Mouse (Mus musculus) cerebellum, adult 2 months (tissue): Measurements from ENCODE around the gene Gm10961.

Experiments used
- CTCF ChIP-seq: fragments of 200-500 bp; IDR thresholded peaks from 2 replicates; pipeline ENCODE4 v1.5.1; 2011; ENCODE audit warnings: low read depth, mild to moderate bottlenecking, control low read depth, low read length, moderate library complexity, borderline replicate concordance; ENCODE audit not compliant: insufficient read depth
- POLR2A ChIP-seq: fragments of 200-500 bp; IDR thresholded peaks from 2 replicates; pipeline ENCODE4 v1.6.1; 2011; ENCODE audit warnings: low read length, control low read depth, borderline replicate concordance; ENCODE audit not compliant: insufficient read depth

- TF ChIP-seq POLR2A, result no peak
- TF ChIP-seq CTCF, result no peak
Measured at GRCm38 (mm10) chr3:107652968-107653367, 21.8 kb downstream of the Gm10961 start.
